Mouse (Mus musculus): ENCODE measurements around the gene 1810010D01Rik.

GRCm38 (mm10) chr7:145187802-145188201, 20.1 kb downstream of the 1810010D01Rik start:
- TF ChIP-seq POLR2A (IDR thresholded peaks at IDR 0.05; ENCODE audit: borderline replicate concordance, low read depth, low read length) (no peak), CTCF (IDR thresholded peaks at IDR 0.05; ENCODE audit: low read depth, low read length) (no peak)

Data from bone marrow macrophage, adult 2 months (primary cell).